Mouse (Mus musculus) lung, postnatal 0 days (tissue): ENCODE measurements around the gene Tecr.

Source experiments
- CTCF ChIP-seq: IDR thresholded peaks from 2 replicates; pipeline ENCODE4 v1.5.1; 2016; ENCODE audit warnings: antibody characterized with exemption, mild to moderate bottlenecking
- EP300 ChIP-seq: IDR thresholded peaks from 2 replicates; pipeline ENCODE4 v1.6.1; 2016; ENCODE audit warnings: antibody characterized with exemption, mild to moderate bottlenecking, control low read depth

GRCm38 (mm10) chr8:83625676-83626299 is 18.0 kb upstream of the Tecr start:
- TF ChIP-seq CTCF: no peak
- no peak for TF ChIP-seq EP300
